ENCODE assay signal across 9 mouse cellular contexts in genomic region chr2:144638719-144639118, GRCm38 (mm10). TPM values are rescaled to one million over a fixed set of nuclear protein-coding genes. Genes with fewer than 3 reads are reported as not detected.
A peak's percentile ranks its signal among the peaks of the same experiment; 100 is the strongest.
DNase-seq lines count a peak whose midpoint lies in the region; ATAC-seq lines count a peak whose summit lies in the region.
"Had no signal": no experiment of that assay in that cellular context is flagged by ENCODE, and none has a peak within 500 bp of the region (broad histone marks: within the 10 kb centered on the region; RNA-seq: fewer than 3 reads in every experiment).

No protein-coding gene starts in this region.

- peak; percentile 46 to 50 for DNase-seq in heart, postnatal 10 days
- DNase-seq in heart, adult 8-10 months (ENCODE audit: low spot score): no peak
- peak; percentile 24 for DNase-seq in ovary, postnatal 36 days (ENCODE audit: low spot score)
- DNase-seq in ovary, adult 18-20 months (ENCODE audit: low spot score): no peak
- DNase-seq in cerebellum, postnatal 36 days: peak; percentile 26 to 34
- DNase-seq in retina, postnatal 1 day: peak; percentile 48
- DNase-seq in right cerebral cortex, postnatal 25 days: no peak

- ATAC-seq in erythroid progenitor cell, adult 5-6 weeks (replicated peaks; ENCODE audit: low FRiP score, poor library complexity, severe bottlenecking): no peak
- ATAC-seq: activated CD4-positive, CD25-positive, alpha-beta regulatory T cell, adult 4 months had no signal

- intact Hi-C loops in heart, postnatal 10 days (cut with DNase I): loop anchor here (1.0 to 2.0 kb wide), 2 partner anchors 231 to 878 kb away; no protein-coding TSS in a partner anchor

RNA-seq across cellular contexts. Expression of gene Dtd1, which starts 39.0 kb away (rescaled TPM):
- 10 to 100 TPM; 11.3 to 11.5 TPM for total RNA-seq in heart, postnatal 10 days (2021)
- 10 to 100 TPM; 15.4 to 19.0 (median 17.6) TPM for total RNA-seq in heart, adult 8-10 months (2022)
- total RNA-seq in erythroid progenitor cell, adult 5-6 weeks (2015; ENCODE audit: low replicate concordance): 4.2 and 5.4 TPM in 2 replicates
- 3.6 and 14.5 TPM in 2 replicates for total RNA-seq in erythroid progenitor cell, adult 5-6 weeks (2017; ENCODE audit: low replicate concordance)

RNA-seq across cellular contexts. Expression of gene Smim26, which starts 44.9 kb away (rescaled TPM):
- 10 to 100 TPM; 65.4 to 67.9 TPM for total RNA-seq in heart, postnatal 10 days (2021)
- total RNA-seq in heart, adult 8-10 months (2022): 100 to 1,000 TPM in 1 of 4 experiments, 10 to 100 TPM in 3; 84.8 to 108 (median 94.5) TPM
- total RNA-seq in erythroid progenitor cell, adult 5-6 weeks (2015; ENCODE audit: low replicate concordance): 7.2 TPM in 1 of 2 replicates, not detected in the other
- total RNA-seq in erythroid progenitor cell, adult 5-6 weeks (2017; ENCODE audit: low replicate concordance): not detected in 2 replicates

Comparison
In these comparisons a context has a peak if more than half of its experiments do, and no peak if none do; other contexts are left out.
1. DNase-seq: peak in heart, postnatal 10 days (2 of 2), ovary, postnatal 36 days (single experiment), cerebellum, postnatal 36 days (2 of 2) and retina, postnatal 1 day (single experiment); none in heart, adult 8-10 months (single experiment), ovary, adult 18-20 months (single experiment) and right cerebral cortex, postnatal 25 days (single experiment).
2. RNA of gene Smim26, which starts 44.9 kb away (total RNA-seq): 84.8 to 108 TPM in heart, adult 8-10 months and 65.4 to 67.9 TPM in heart, postnatal 10 days; 7.2 TPM in erythroid progenitor cell, adult 5-6 weeks; every median in the first group is over 4 times any median in the second.